Mouse (Mus musculus) erythroblast, embryonic 14.5 days (primary cell): Measurements from ENCODE around the gene Barhl2. TPM values are rescaled to one million over a fixed set of nuclear protein-coding genes. Genes with fewer than 3 reads are reported as not detected.

Experiments
- H3K27me3 ChIP-seq: 2 replicates; pipeline ENCODE4 v1.6.1; 2012; ENCODE audit warnings: inconsistent platforms; ENCODE audit not compliant: control insufficient read depth
- H3K36me3 ChIP-seq: 2 replicates; pipeline ENCODE4 v1.6.1; 2012; ENCODE audit warnings: mild to moderate bottlenecking, inconsistent platforms; ENCODE audit not compliant: control insufficient read depth
- H3K4me1 ChIP-seq: 2 replicates; pipeline ENCODE4 v1.6.1; 2012; ENCODE audit warnings: inconsistent platforms; ENCODE audit not compliant: control insufficient read depth
- H3K4me3 ChIP-seq: replicated peaks from 2 replicates; pipeline ENCODE3; 2012; ENCODE audit warnings: moderate library complexity, mild to moderate bottlenecking, inconsistent platforms
- H3K9me3 ChIP-seq: 2 replicates; pipeline ENCODE4 v1.6.1; 2012; ENCODE audit warnings: low read length, inconsistent platforms, mixed read lengths; ENCODE audit not compliant: control insufficient read depth
- GATA1 ChIP-seq: IDR thresholded peaks from 2 replicates; pipeline ENCODE4 v1.6.1; 2012; ENCODE audit warnings: low read length, inconsistent platforms, mixed read lengths
- TAL1 ChIP-seq: IDR thresholded peaks from 3 replicates; pipeline ENCODE4 v1.6.1; 2012; ENCODE audit warnings: low read length, inconsistent platforms, mixed read lengths
- polyA plus RNA-seq: library from polyadenylated mRNA; stranded (reverse); fragments of >175 nt; gene quantifications from 2 replicates; pipeline ENCODE4 v1.2.3, GENCODE M21; 2012

Gene Barhl2
- not detected in 2 replicates for polyA plus RNA-seq

- H3K4me1 ChIP-seq: no peaks in the 10 kb centered on the region; the same call in 1 of the 2 replicates
- no peak for TF ChIP-seq TAL1
- no peak for TF ChIP-seq GATA1
- H3K9me3 ChIP-seq: peaks cover 5% of the 10 kb centered on the region; the same call in 1 of the 2 replicates
- no peak within 1 kb of the TSS for H3K4me3 ChIP-seq
- no peaks in the 10 kb centered on the region for H3K36me3 ChIP-seq
- peaks cover 100% of the 10 kb centered on the region for H3K27me3 ChIP-seq
Observed at GRCm38 (mm10) chr5:106457986-106458476, at the start of gene Barhl2. Gene Barhl2 (minus strand): TSS chr5:106458166.

- TF ChIP-seq TAL1 (no peak), GATA1 (no peak)
Observed at GRCm38 (mm10) chr5:106506061-106506460, 48.1 kb upstream of the Barhl2 start.

GRCm38 (mm10) chr5:106502684-106503545 is 44.9 kb upstream of the Barhl2 start:
- Histone ChIP-seq H3K4me1 (no peaks in the 10 kb centered on the region), H3K4me3 (no peak overlapping the region), H3K36me3 (no peaks in the 10 kb centered on the region), H3K9me3 (no peaks in the 10 kb centered on the region), H3K27me3 (no peaks in the 10 kb centered on the region)
- no peak for TF ChIP-seq TAL1
- no peak for TF ChIP-seq GATA1

More at GRCm38 (mm10) chr5:106506061-106506460, 48.1 kb upstream of the Barhl2 start:
- H3K9me3 ChIP-seq: no peaks in the 10 kb centered on the region
- no peak overlapping the region for H3K4me3 ChIP-seq
- H3K4me1 ChIP-seq: no peaks in the 10 kb centered on the region
- no peaks in the 10 kb centered on the region for H3K36me3 ChIP-seq
- H3K27me3 ChIP-seq: no peaks in the 10 kb centered on the region

- H3K36me3 ChIP-seq: no peaks in the 10 kb centered on the region
- no peaks in the 10 kb centered on the region for H3K27me3 ChIP-seq
- H3K4me1 ChIP-seq: no peaks in the 10 kb centered on the region
- no peak for TF ChIP-seq GATA1
- H3K9me3 ChIP-seq: no peaks in the 10 kb centered on the region
- H3K4me3 ChIP-seq: no peak overlapping the region
Observed at GRCm38 (mm10) chr5:106502271-106502670, 44.3 kb upstream of the Barhl2 start.

GRCm38 (mm10) chr5:106491771-106492170 is 33.8 kb upstream of the Barhl2 start:
- TF ChIP-seq GATA1: no peak
- no peak for TF ChIP-seq TAL1
- H3K4me3 ChIP-seq: no peak overlapping the region
- H3K9me3 ChIP-seq: 0 out of 2 replicates have a peak, but pooled peaks cover 2% of the 10 kb centered on the region
- H3K27me3 ChIP-seq: no peaks in the 10 kb centered on the region
- no peaks in the 10 kb centered on the region for H3K36me3 ChIP-seq
- H3K4me1 ChIP-seq: no peaks in the 10 kb centered on the region

GRCm38 (mm10) chr5:106472105-106472500 is 14.1 kb upstream of the Barhl2 start:
- H3K9me3 ChIP-seq: no peaks in the 10 kb centered on the region; the same call in 1 of the 2 replicates
- H3K27me3 ChIP-seq: peaks cover 76% of the 10 kb centered on the region
- H3K4me3 ChIP-seq: no peak overlapping the region
- TF ChIP-seq TAL1: no peak
- TF ChIP-seq GATA1: no peak
- no peaks in the 10 kb centered on the region for H3K36me3 ChIP-seq
- no peaks in the 10 kb centered on the region for H3K4me1 ChIP-seq

GRCm38 (mm10) chr5:106471235-106472104 is 13.5 kb upstream of the Barhl2 start:
- Histone ChIP-seq H3K9me3 (no peaks in the 10 kb centered on the region; the same call in 1 of the 2 replicates), H3K4me3 (no peak overlapping the region), H3K27me3 (peaks cover 82% of the 10 kb centered on the region), H3K4me1 (no peaks in the 10 kb centered on the region), H3K36me3 (no peaks in the 10 kb centered on the region)
- TF ChIP-seq GATA1 (no peak), TAL1 (no peak)

- Histone ChIP-seq H3K9me3 (no peaks in the 10 kb centered on the region; the same call in 1 of the 2 replicates), H3K36me3 (no peaks in the 10 kb centered on the region), H3K4me3 (no peak overlapping the region), H3K4me1 (no peaks in the 10 kb centered on the region), H3K27me3 (peaks cover 100% of the 10 kb centered on the region)
- TF ChIP-seq TAL1 (no peak), GATA1 (no peak)
Observed at GRCm38 (mm10) chr5:106465129-106465790, 7.3 kb upstream of the Barhl2 start.
